1 mouse cellular context compared by ENCODE assay signal in genomic region chr15:5142714-5143113, GRCm38 (mm10).
TF ChIP-seq lines count a peak whose summit lies in the region.

No protein-coding gene starts in this region.

TF ChIP-seq in myocyte, 11 proteins besides CTCF, POLR2A, EP300 and RAD21 (continued from another document):
- TF ChIP-seq E2F4 (IDR thresholded peaks at IDR 0.05; ENCODE audit: insufficient read depth) (no peak), TCF12 (IDR thresholded peaks at IDR 0.05; ENCODE audit: insufficient read depth, poor library complexity, severe bottlenecking) (no peak), USF1 (IDR thresholded peaks at IDR 0.05; ENCODE audit: low read depth) (no peak), SRF (IDR thresholded peaks at IDR 0.05; ENCODE audit: control insufficient read depth, insufficient read length, low read depth) (no peak), MYOD1 (IDR thresholded peaks at IDR 0.05; ENCODE audit: control insufficient read depth in 1 of 3, insufficient read length in 2 of 3, low read depth in 2 of 3) (no peak), REST (IDR thresholded peaks at IDR 0.05; ENCODE audit: insufficient read depth, insufficient read length) (no peak), MAX (IDR thresholded peaks at IDR 0.05; ENCODE audit: low read depth) (no peak)
TF ChIP-seq in myocyte: peak in this region for 0.
